Mouse (Mus musculus) frontal cortex, postnatal 10 days (tissue): ENCODE data around the gene Ankrd13a.
A peak's percentile ranks its signal among the peaks of the same experiment; 100 is the strongest.

Experiments
- DNase-seq, 2 experiments: peaks; one replicate each; pipeline ENCODE4 v3.0.0; 2022; ENCODE audit warnings: low spot score in 2 of 2, mixed read lengths in 1 of 2

Ankrd13a gene

DNA sequence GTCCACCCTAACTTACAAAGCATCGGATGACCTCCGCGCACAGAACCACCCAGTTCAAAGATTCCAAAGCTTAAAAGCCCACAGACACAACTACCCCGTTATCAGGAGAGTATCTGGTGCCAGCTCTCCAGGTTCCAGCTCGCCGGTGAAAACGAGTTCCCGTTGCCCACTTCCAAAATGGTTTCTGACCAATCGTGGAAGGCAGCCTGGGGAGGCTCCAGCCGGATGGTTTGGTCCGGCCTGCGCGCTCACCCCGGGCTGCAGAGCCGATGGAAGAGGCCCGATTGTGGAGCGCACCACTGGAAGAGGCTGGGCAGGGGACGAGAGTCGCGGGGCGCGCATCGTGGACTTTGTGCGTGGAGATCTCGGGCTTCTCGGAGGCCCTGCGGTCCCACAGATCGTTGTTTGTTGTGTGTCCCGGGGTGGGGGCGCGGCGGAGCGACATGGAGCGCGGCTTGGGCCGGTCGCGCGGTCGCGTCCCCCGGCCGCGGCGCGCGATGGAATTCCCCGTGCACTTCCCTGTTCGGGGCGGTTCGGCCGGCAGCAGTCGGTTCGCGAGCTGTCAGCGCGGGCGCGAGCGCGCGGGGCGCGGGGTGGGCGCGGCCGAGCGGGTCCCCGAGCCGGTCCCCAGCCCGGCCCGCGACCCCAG, at the start of gene Ankrd13a:
Gene Ankrd13a (plus strand): TSS at position 275 of the 649 bp plus-strand sequence.
- peak; percentile 87 to 90 for DNase-seq

DNA sequence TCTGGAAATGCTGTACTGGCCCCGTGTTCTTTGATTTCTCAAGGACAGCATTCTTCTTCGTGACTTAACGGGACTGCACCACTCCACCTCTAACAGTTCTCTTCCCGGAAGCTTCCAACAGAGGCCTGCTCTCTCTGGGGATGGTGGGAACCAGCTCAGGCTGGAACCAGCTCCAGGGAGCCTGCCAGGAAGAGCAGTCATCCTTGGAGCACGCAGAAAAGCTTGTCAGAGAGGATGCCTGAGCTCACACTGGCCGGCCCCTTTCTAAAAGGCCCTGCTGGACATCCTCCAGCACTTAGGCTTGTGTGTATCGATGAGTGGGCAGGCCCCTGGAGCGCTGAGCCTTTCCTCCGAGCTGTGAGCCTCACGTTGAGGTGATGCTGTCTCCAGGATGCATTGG, 46.3 kb upstream of the Ankrd13a start:
- no peak for DNase-seq

DNA sequence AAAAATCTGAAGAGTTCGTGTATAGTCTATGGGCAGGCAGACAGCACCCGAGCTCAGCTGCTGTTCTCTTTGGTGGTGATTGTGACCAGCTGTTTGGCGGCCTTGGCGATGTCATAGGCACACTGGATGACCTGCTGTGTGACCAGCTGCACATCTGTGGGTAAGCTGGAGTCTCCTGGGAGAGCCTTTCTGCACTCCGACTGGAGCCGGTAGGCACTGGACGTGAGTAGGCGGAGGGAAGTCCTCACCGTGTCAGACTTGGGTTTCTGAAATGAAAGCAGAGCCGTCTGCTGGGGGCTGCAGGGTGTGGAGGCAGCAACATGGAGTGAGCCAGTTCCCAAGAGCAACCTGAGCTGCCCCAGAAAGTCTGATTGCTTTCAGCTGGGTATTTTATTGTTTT, 44.3 kb upstream of the Ankrd13a start:
- DNase-seq = no peak

DNA sequence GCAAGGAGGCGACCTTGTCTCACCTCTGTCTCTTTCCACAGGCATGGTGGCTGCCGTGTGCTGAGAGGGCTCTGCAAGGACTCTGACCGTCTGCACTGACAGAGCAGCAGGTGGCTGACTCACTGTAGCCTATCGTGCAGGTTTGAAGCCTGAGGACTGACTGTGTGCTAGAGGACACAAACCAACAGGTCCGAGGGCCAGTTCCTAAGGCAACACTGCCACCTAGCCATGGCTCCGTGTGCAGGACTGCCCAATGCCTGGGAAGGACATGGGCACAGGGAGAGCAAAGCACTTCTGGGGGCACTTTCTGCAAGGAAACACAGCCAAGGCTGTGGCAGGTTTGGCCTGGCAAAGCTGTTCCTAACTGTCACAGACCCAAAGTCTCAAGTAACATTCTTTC, 43.0 kb upstream of the Ankrd13a start:
- DNase-seq = no peak

DNA sequence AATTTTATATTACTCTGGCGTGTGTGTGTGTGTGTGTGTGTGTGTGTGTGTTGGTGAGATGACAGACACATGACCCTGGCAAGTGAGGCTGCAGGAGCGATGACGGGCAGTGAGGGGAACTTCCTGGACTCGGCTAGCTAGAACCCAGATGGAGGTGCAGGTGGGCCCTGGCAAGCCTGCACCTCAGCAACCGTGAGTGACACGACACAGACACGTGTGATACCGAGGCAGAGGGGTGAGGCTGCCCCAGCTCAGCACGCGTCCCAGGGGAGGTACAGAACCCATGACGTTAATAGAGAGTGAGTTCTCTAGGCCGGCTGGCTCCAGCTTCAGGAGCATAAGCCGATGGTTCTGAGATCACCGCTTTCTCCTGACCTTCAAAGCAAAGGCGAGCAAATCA, 42.5 kb upstream of the Ankrd13a start:
- DNase-seq = no peak

DNA sequence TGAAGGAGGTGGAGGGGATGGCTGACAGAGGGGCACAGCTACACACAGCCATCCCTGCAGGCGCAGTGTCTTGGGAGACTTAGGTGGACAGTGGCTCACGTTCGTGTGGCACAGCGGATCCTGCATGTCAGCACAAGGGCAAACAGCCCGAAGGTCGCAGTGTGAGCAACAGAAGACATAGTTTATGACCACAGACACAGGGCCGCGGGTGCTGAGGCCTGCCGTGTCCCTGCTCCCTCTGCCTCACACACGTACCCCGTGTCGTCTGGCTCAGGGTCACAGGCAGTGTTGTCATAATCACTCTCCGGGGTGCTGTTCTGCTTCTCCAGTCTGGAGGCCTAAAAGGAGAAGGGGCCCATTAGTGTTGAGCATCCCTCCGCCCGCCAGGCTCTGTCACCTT, 40.9 kb upstream of the Ankrd13a start:
- no peak for DNase-seq

DNA sequence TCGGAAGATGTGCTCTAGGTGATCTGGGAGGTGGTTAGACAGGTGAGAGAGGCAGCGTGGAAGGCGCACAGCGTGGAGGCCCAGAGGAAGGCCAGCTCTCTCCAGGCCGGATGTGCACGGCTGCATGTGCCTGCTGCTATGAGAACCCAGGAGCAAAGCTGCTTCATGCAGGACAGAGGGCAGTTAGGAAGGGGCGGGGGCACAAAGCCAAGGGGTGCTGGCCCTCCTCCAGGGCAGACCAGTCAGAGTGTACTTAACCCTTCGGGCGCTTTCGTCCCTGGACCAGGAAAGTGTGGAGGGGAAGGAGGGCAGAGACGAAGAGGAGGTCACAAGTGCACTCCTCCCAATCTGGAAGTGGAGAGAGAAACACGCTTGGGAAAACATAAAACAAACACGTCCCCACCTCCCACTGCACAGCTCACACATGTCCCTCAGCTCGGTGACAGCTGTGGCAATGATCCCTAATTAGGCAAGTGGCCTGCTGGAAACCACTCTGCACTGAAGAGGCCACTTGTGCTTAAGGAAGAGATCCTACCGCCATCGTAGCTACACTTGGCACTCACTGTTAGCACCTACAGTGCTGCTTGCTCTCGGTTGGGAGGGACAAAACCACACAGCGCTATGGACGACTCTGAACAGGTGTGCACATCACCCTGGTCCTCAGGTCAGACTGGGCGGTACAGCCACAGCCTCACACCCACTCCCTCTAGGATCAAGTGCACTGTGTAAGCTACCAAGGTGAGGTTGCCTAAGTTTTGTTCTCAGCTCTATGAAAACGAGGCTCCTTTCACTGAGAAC, 37.2 kb upstream of the Ankrd13a start:
- peak in 1 of 2 experiments; percentile 38 for DNase-seq

DNA sequence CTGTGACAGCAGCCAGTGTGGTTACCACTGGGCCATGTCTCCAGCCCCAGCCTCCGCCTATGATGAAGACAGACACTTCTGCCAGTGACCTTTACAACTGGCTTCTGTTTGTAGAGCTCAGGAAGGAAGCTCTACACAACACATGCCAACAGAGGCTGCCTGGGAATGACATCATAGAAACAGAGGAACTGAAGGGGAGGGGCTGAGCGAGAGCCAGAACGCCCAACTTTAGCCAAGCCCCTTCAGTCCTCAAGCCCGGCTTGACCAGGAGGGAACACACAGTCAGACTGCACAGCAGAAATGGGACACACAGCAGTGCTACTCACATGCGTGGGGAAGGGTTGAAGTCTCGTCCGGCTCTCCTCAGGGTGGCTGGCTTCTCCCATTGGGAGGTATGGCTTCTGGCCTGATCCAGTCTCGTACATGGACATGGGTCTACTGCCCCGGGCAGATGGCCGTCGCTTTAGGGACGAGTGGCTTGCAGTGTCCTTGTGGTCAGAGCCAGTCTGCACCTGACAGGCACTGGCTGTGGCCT, 35.7 kb upstream of the Ankrd13a start:
- DNase-seq = no peak

DNA sequence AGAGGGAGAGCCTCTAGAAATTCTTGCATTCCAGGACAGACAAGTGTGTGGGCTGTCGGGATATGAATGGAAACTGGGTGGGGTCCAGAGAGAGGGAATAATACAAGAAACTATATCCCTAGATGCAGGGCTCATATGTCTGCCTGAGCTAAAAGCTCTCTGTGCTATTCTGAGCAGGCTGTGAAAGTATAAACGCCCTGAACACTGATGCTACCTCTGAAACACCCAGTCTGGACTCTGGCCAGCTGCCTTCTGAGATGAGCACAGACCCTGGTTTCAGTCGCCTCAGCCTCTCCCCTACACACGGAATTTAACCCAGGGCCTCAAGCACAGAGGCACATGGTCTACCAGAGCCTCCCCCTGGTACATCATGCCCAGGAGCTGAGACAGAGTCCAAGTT, 33.9 kb upstream of the Ankrd13a start:
- no peak for DNase-seq

DNA sequence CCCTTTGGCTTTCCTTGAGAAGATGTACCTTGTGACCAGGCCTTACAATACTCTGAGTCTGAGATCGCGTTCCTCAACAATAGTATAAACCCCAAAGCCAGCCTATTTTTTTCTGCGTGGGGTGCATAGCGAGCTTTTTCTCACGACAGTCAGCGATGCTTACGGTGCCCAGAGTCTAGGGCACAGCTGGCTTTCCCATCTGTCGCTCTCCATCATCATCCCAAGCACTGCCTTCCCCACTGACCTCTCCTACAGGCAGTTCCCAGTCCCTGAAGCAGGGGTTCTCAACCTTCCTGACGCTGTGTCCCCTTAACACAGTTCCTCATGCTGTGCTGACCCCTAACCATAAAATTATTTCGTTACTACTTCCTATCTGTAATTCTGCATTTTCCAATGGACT, 31.9 kb upstream of the Ankrd13a start:
- no peak for DNase-seq

DNA sequence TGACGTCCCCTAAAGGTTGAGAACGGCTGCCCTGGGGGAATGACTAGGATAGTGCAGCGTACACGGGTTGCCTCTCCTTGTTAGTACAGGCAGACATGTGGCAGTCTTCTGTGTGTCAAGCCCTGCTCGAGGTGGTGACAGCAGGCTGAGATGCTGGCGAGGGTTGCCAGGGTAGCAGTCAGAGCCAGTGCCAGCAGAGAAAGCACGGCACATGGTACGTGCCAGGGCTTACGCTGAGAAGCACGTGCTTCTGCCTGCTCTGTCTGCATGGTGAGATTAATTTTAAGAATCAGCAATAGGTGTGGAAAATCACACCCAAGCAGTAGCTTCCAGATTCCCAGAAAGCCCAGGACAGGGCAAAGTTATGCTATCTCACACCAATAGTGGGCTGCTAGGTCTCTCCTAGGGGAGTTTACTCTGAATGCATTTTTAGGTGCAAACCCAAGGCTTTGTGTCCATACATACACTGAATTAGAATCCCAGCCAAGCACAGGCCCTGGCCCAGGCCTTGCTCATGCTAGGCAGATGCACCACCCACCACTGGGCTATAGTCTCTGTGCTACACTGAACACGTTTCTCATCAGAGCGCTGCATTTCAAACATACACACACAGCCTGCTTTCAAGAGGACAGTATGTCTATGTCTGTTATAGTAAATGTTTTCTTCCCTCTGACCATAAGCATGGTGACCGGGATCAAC, 31.3 kb upstream of the Ankrd13a start:
- DNase-seq = peak in 1 of 2 experiments; percentile 54

DNA sequence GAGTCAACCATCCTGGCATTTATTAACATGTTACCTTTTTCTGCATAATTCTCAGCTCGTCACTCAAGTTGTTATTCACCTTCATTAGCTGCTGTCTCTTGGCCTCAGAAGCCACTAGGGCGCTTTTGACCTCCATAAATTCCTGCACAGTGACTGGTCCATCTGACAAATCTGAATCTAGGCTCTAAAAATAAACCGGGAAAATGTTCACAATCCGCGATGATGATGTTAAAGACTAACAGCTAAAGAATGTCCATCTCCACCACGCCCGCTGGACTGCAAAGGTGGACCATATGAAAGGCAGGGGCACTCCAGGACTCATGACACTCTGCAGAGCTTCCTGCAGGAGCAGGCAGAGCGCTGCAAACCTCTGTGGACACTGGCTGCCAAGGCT, 30.8 kb upstream of the Ankrd13a start:
- no peak for DNase-seq

DNA sequence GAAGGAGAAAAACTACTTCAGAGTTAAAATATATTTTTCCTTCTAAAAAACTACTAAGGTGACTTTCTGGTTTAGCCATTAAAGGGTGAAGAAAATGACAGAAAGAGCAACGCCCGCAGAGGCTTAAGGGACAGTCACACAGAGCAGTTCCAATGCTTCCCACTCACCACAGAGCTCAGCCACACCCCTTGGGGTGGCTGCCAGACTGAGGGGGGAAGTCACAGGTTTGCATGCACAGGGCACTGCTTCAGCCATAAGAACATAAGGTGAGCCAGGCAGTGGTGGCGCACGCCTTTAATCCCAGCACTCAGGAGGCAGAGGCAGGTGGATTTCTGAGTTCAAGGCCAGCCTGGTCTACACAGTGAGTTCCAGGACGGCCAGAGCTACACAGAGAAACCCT, 28.9 kb upstream of the Ankrd13a start:
- DNase-seq = no peak

DNA sequence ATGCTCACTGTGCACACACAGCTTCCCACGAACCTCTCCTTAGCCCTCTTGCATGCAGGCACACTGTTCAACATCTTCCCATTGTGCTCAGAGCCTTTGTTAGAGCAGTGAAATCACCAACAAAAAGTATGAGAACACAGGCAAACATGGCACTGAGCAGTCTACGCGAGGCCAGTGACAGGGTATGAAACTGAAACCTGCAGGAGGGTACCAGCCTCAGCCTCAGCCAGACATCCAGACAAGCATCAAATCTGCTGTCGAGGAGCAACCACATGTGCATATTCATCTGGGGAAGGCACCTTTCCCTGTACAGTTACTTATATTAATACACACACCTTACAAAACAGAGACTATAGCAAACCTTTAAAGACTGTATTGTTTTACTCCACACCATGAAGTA, 27.6 kb upstream of the Ankrd13a start:
- no peak for DNase-seq

DNA sequence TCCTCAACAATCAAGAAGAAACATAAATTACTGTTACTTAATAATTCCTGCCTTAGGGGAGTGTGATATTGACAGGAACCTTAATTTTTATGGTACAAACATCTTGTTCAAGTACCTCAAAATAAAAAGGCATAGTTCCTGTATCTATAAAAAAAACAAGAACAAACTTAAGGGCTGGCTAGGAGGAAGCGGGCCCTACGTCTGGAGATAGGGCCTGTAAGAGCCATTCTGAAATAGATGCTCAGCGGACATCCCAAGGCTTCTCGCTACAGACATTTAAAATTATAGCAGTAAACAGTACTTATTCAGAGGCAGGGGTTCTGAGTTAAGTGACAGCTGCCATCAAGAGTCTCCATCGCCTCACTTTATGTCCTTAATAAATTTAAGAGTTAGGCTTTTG, 27.0 kb upstream of the Ankrd13a start:
- DNase-seq = no peak

DNA sequence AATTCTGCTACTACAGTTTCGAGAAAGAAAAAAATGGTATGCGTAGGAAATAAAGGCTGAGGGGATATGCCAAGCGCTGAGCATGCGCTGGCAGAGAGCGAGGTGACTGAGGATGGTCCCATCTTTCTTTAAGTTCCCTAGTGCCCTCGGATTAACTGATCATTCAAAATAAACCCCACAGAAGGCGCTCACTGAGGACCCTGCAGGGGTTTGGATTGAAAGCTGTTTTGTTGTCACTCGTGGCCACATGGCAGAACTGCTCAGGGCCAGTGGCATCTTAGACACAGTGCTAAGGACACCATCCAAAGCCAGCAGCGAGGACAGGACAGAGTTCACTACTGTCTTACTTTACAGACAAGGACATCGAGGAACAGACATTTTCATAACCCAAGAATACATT, 24.2 kb upstream of the Ankrd13a start:
- no peak for DNase-seq

DNA sequence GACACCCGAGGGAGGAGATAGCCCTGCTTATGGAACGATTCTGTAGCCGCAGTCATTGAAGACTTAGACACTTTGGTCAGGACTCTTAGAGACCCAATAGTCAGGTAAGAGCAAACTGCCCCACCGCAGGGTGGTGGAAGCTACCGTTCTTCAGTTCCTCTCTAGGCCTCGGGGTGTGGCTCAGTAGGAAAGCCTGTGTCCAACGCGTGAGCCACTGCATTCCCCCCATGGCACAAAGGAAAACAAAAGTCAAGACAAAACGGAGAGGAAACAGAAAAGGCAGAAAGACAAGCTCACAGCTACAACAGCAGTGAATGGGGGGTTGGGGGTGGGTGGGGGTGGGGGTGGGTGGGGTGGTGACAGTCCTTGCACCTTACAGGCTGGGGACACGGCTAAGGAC, 22.1 kb upstream of the Ankrd13a start:
- no peak for DNase-seq

DNA sequence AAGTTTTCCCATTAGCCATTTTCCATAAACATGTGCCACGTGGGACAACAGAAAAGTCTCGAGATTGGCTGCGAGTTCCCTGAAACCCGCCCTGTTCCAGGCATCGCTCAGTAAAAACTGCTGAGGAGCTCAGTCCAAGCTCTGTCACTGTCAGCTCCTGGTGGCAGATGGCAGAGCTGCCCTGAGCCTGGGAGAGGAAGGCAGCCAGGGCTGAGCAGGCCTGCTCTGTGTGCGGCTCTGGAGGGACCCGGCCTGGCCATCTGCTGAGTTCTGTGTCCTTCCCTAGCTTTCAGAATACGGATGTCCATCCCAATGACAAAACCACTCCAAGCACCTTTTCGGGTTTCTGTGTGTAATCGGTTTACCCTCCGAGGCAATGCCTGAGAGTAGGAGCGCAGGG, 21.1 kb upstream of the Ankrd13a start:
- DNase-seq = no peak

DNA sequence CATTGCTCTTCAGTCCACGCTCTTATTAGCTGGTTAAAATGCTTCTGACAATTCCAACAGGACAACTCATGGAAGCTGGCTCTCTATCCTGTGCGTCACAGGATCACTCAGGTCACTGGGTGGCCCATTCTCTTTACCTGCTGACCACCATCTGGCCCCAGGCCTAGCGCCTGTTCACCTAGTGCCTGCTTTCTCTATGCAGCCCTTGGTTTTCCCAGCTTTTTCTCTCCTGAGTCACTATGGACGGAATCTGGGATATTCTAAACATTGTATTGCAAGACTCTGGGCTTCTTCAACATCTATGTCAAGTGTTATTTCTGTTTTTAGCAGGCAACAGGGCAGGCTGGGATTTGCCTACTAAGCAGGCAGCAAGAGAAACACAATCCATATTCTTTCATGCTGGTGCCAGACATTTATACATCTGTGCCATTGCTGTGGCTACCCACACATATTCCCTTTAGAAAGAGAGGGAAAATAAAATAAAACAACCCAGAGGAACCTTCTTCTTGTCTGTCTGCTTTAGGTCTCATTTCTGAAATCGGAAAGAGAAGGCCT, 14.9 kb upstream of the Ankrd13a start:
- no peak for DNase-seq

DNA sequence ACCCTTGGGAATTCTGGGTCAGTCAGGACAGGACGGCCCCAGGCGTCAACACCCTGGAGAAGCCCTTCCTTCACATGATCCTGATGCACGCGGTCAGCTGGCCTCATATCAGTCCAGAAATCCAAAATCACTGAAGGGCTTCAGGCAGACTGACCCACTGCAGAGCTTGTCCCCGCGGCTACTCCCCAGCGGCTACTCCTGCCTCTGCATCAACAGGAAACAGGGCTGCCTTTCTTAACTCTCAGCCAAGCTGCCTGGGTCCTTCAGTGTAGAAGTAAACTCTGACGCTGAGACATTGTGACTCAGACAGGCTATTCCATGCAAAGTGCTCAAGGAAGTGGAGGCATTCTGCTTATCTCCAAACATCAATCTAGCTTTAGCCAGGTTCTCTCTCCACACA, 12.5 kb upstream of the Ankrd13a start:
- no peak for DNase-seq

DNA sequence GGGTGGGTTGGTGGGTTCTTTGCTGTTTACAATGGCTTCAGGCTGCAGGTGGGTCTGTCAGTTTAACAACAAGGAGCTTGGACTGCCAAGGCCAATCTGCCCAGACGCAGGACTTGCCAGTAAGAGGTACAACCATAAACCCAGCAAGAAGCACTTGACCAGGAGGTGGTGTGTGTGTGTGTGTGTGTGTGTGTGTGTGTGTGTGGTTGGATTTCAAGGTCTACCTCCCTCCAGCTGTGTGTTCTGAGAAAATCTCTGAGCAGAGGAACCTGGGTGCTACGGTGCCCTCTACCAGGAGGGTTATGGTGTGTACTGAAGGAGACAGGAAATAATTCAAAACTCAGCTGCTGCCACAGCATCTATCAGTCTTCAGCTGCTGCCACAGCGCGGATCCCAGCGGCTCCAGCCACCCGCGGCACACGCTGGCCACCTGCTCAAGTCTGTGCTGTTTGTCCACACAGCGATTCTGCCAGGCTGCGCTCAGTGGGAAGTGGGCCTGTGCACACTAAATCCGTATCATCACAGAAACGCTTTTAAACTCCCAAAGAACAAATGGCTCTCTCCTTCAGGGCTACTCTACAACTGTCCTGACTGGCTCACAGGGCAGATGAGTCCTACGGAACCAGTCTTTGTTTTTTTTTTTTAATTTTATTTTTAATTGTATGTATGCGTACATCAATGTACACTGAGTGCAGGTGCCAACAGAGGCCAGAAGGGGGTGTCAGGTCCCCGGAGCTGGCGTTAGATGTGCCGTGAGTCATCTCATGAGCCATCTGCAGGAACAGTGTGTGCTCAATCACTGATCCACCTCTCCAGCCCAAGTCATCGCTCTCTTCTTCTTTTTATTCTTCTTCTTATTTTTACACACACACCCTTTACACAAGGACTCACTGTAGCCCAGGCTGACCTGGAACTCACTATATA, 9.4 kb upstream of the Ankrd13a start:
- no peak for DNase-seq
